Mouse (Mus musculus) MEL (cell line): ENCODE results near the gene Crebbp. TPM values are rescaled to one million over a fixed set of nuclear protein-coding genes. Genes with fewer than 3 reads are reported as not detected.
A peak's percentile ranks its signal among the peaks of the same experiment; 100 is the strongest.
"Not testable (repeated sequence)": the region's sequence is repeated elsewhere in the genome, so short reads cannot be mapped to it uniquely, and the experiment has no call there.

ENCODE experiments used
- DNase-seq: peaks from one replicate; pipeline ENCODE4 v3.0.0; 2011; ENCODE audit warnings: low read depth, low spot score
- H3K27ac ChIP-seq: 2 replicates; pipeline ENCODE4 v1.5.1; 2012; ENCODE audit warnings: low read depth, mild to moderate bottlenecking, control low read depth, low read length, moderate library complexity; ENCODE audit not compliant: control insufficient read depth
- H3K27me3 ChIP-seq, 2 experiments: fragments of 150-350 bp in 1 of 2; sonication (generic) in 1 of 2; 2 replicates each; pipeline ENCODE4 v1.6.1; 2012; ENCODE audit warnings: low read length in 2 of 2, mild to moderate bottlenecking in 2 of 2, improper control_type of control experiment in 1 of 2, moderate library complexity in 1 of 2; ENCODE audit not compliant: insufficient read depth in 2 of 2, control insufficient read depth in 1 of 2
- H3K36me3 ChIP-seq, 2 experiments: 2 replicates each; pipeline ENCODE4 v1.6.1; 2012 to 2014; ENCODE audit warnings: low read length in 2 of 2, improper control_type of control experiment in 1 of 2, inconsistent platforms in 1 of 2, mild to moderate bottlenecking in 1 of 2; ENCODE audit not compliant: insufficient read depth in 2 of 2, control insufficient read depth in 1 of 2
- H3K4me1 ChIP-seq, 2 experiments: fragments of 150-350 bp in 1 of 2; sonication (generic) in 1 of 2; 2 replicates each; pipeline ENCODE4 v1.6.1; 2012; ENCODE audit warnings: low read length in 2 of 2, improper control_type of control experiment in 1 of 2, mild to moderate bottlenecking in 1 of 2; ENCODE audit not compliant: insufficient read depth in 2 of 2, control insufficient read depth in 1 of 2
- H3K4me3 ChIP-seq, 2 experiments: fragments of 150-350 bp in 1 of 2; sonication (generic) in 1 of 2; 2 replicates each; pipeline ENCODE4 v1.5.1; 2012; ENCODE audit warnings: low read depth in 2 of 2, low read length in 2 of 2, mild to moderate bottlenecking in 2 of 2, moderate library complexity in 2 of 2, control low read depth in 1 of 2, improper control_type of control experiment in 1 of 2; ENCODE audit not compliant: control insufficient read depth in 1 of 2, insufficient read depth in 1 of 2
- H3K79me2 ChIP-seq: 2 replicates; pipeline ENCODE4 v1.6.1; 2012; ENCODE audit warnings: mild to moderate bottlenecking, low read length, moderate library complexity; ENCODE audit not compliant: control insufficient read depth, poor library complexity, insufficient read depth
- H3K9ac ChIP-seq: 2 replicates; pipeline ENCODE4 v1.6.1; 2012; ENCODE audit warnings: low read depth, mild to moderate bottlenecking, control low read depth, low read length, moderate library complexity; ENCODE audit not compliant: control insufficient read depth, poor library complexity, severe bottlenecking
- H3K9me3 ChIP-seq: fragments of 150-350 bp; sonication (generic); replicated peaks from 2 replicates; pipeline ENCODE4 v1.6.1; 2012; ENCODE audit warnings: mild to moderate bottlenecking, low read length, improper control_type of control experiment, moderate library complexity; ENCODE audit not compliant: insufficient read depth
- BHLHE40 ChIP-seq: IDR thresholded peaks from 2 replicates; pipeline ENCODE4 v1.6.1; 2012; ENCODE audit warnings: low read depth, mild to moderate bottlenecking, inconsistent platforms, low read length, improper control_type of control experiment, borderline replicate concordance
- CTCF ChIP-seq, 3 experiments: IDR thresholded peaks in 2 of 3; conservative IDR thresholded peaks in 1 of 3; 2 replicates each; pipeline ENCODE4 v1.5.1; 2011 to 2012; ENCODE audit warnings: low read length in 3 of 3, low read depth in 2 of 3, mild to moderate bottlenecking in 2 of 3, improper control_type of control experiment in 1 of 3, inconsistent platforms in 1 of 3, mixed read lengths in 1 of 3, moderate library complexity in 1 of 3; ENCODE audit not compliant: control insufficient read depth in 1 of 3, insufficient read depth in 1 of 3, poor library complexity in 1 of 3, severe bottlenecking in 1 of 3
- ELF1 ChIP-seq: IDR thresholded peaks from 2 replicates; pipeline ENCODE4 v1.6.1; 2014; ENCODE audit warnings: low read depth, mild to moderate bottlenecking, inconsistent platforms, low read length, improper control_type of control experiment, moderate library complexity
- EP300 ChIP-seq, 2 experiments: IDR thresholded peaks; 2 replicates each; pipeline ENCODE4 v1.6.1; 2011; ENCODE audit warnings: improper control_type of control experiment in 2 of 2, low read length in 2 of 2, low read depth in 1 of 2, mild to moderate bottlenecking in 1 of 2
- ETS1 ChIP-seq: IDR thresholded peaks from 2 replicates; pipeline ENCODE4 v1.6.1; 2012; ENCODE audit warnings: low read depth, mild to moderate bottlenecking, inconsistent platforms, low read length, improper control_type of control experiment, moderate library complexity
- GATA1 ChIP-seq: IDR thresholded peaks from 2 replicates; pipeline ENCODE4 v1.6.1; 2011; ENCODE audit warnings: low read depth, low read length, improper control_type of control experiment
- MAFK ChIP-seq: IDR thresholded peaks from 2 replicates; pipeline ENCODE4 v1.6.1; 2011; ENCODE audit warnings: low read depth, mild to moderate bottlenecking, low read length, improper control_type of control experiment, borderline replicate concordance
- MAX ChIP-seq: IDR thresholded peaks from 2 replicates; pipeline ENCODE4 v1.6.1; 2011; ENCODE audit warnings: low read length, improper control_type of control experiment
- MAZ ChIP-seq: IDR thresholded peaks from 2 replicates; pipeline ENCODE4 v1.6.1; 2012; ENCODE audit warnings: low read depth, mild to moderate bottlenecking, inconsistent platforms, low read length, improper control_type of control experiment
- MEF2A ChIP-seq: IDR thresholded peaks from 2 replicates; pipeline ENCODE4 v1.6.1; 2014; ENCODE audit warnings: low read depth, mild to moderate bottlenecking, inconsistent platforms, low read length, improper control_type of control experiment; ENCODE audit not compliant: poor library complexity, insufficient replicate concordance, severe bottlenecking; ENCODE audit errors: extremely low read depth
- MXI1 ChIP-seq: IDR thresholded peaks from 2 replicates; pipeline ENCODE4 v1.6.1; 2011; ENCODE audit warnings: mild to moderate bottlenecking, low read depth, low read length, improper control_type of control experiment
- MYB ChIP-seq: IDR thresholded peaks from 2 replicates; pipeline ENCODE4 v1.6.1; 2011; ENCODE audit warnings: mild to moderate bottlenecking, low read depth, low read length, improper control_type of control experiment
- RAD21 ChIP-seq: IDR thresholded peaks from 2 replicates; pipeline ENCODE4 v1.6.1; 2011; ENCODE audit warnings: mild to moderate bottlenecking, low read depth, low read length, improper control_type of control experiment
- RCOR1 ChIP-seq: IDR thresholded peaks from 2 replicates; pipeline ENCODE4 v1.6.1; 2012; ENCODE audit warnings: low read depth, mild to moderate bottlenecking, inconsistent platforms, low read length, improper control_type of control experiment
- SIN3A ChIP-seq: IDR thresholded peaks from 2 replicates; pipeline ENCODE4 v1.6.1; 2012; ENCODE audit warnings: low read length, improper control_type of control experiment, inconsistent platforms
- TBP ChIP-seq: IDR thresholded peaks from 2 replicates; pipeline ENCODE4 v1.8.0; 2011; ENCODE audit warnings: low read depth, low read length, improper control_type of control experiment
- TCF12 ChIP-seq: IDR thresholded peaks from 2 replicates; pipeline ENCODE4 v1.6.1; 2014; ENCODE audit warnings: low read depth, mild to moderate bottlenecking, inconsistent platforms, low read length, improper control_type of control experiment, moderate library complexity
- UBTF ChIP-seq: IDR thresholded peaks from 2 replicates; pipeline ENCODE4 v1.6.1; 2012; ENCODE audit warnings: low read depth, mild to moderate bottlenecking, inconsistent platforms, low read length, improper control_type of control experiment, moderate library complexity, borderline replicate concordance; ENCODE audit not compliant: insufficient read depth
- ZMIZ1 ChIP-seq: IDR thresholded peaks from 2 replicates; pipeline ENCODE4 v1.6.1; 2012; ENCODE audit warnings: low read depth, mild to moderate bottlenecking, inconsistent platforms, low read length, improper control_type of control experiment, moderate library complexity
- ZNF384 ChIP-seq: IDR thresholded peaks from 2 replicates; pipeline ENCODE4 v1.6.1; 2012; ENCODE audit warnings: low read depth, mild to moderate bottlenecking, inconsistent platforms, low read length, improper control_type of control experiment
- polyA plus RNA-seq, 2 experiments: library from polyadenylated mRNA; stranded (reverse) in 1 of 2; unstranded in 1 of 2; fragments of >175 nt in 1 of 2; fragments of >200 nt in 1 of 2; gene quantifications; 2 replicates each; pipeline versions ENCODE4 v1.2.1 to v1.2.4; 2012; ENCODE audit warnings: low replicate concordance in 2 of 2, low read depth in 1 of 2; ENCODE audit not compliant: insufficient read length in 2 of 2, insufficient read depth in 1 of 2, missing spikeins in 1 of 2
- total RNA-seq: library from RNA; depleted of rRNA; stranded (reverse); fragments of 300-350 nt; gene quantifications from 2 replicates; pipeline ENCODE4 v1.2.3, GENCODE M21; 2012

Gene Crebbp
- total and polyA plus RNA-seq, 3 experiments, result 4.7 to 145 (median 7.0) TPM

GRCm38 (mm10) chr16:4085051-4085450 is 128.7 kb downstream of the Crebbp start:
- no peak for DNase-seq
- Histone ChIP-seq H3K27ac (no peak overlapping the region), H3K36me3 (peaks cover 0 to 8% of the 10 kb centered on the region in 2 experiments; a peak in 3 of 4 replicates), H3K9me3 (no peaks in the 10 kb centered on the region), H3K79me2 (no peaks in the 10 kb centered on the region), H3K27me3 (no peaks in the 10 kb centered on the region), H3K4me3 (no peak overlapping the region), H3K4me1 (peaks cover 2 to 4% of the 10 kb centered on the region in 2 experiments; a peak in 1 of 4 replicates), H3K9ac (no peak overlapping the region)
- TF ChIP-seq CTCF (IDR thresholded peaks at IDR 0.05 in 2 of 3, conservative IDR thresholded peaks at IDR 0.05 in 1 of 3; ENCODE audit: control insufficient read depth in 1 of 3, insufficient read depth in 1 of 3, low read depth in 2 of 3, low read length in 3 of 3, poor library complexity in 1 of 3, severe bottlenecking in 1 of 3) (no peak), ZNF384 (no peak), MAZ (no peak), MEF2A (no peak), ZMIZ1 (no peak), GATA1 (no peak), RAD21 (no peak), RCOR1 (no peak), MYB (no peak), SIN3A (no peak), EP300 (IDR thresholded peaks at IDR 0.05; ENCODE audit: low read depth in 1 of 2, low read length in 2 of 2) (no peak), TCF12 (no peak), MAFK (no peak), MAX (no peak), BHLHE40 (no peak), ELF1 (no peak), MXI1 (no peak), UBTF (no peak)

DNA sequence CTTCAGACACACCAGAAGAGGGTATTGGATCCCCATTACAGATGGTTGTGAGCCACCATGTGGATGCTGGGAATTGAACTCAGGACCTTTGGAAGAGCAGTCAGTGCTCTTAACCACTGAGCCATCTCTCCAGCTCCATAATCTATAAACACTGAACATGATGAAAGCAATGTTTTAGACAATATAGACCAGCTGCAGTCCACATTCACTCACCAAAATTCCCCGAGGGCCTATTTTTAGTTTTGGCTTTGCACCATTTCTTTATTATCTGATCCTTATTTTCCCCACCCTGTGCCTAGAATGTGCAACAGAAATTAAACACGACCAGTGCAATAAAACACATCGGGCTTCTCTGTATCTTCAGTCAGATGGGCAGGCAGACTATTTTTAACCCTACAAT is 133.4 kb downstream of the Crebbp start:
- not testable (repeated sequence) for H3K9me3 ChIP-seq, H3K27me3 ChIP-seq, H3K27ac ChIP-seq, H3K4me3 ChIP-seq, H3K9ac ChIP-seq
- H3K36me3 ChIP-seq, result peaks cover 0 to 29% of the 10 kb centered on the region in 2 experiments; a peak in 3 of 4 replicates
- peak; percentile 21 for DNase-seq
- H3K4me1 ChIP-seq, result peaks cover 7 to 25% of the 10 kb centered on the region in 2 experiments
- peaks cover 21% of the 10 kb centered on the region for H3K79me2 ChIP-seq
- peak; percentile 61; the same call in 1 of the 2 replicates for TF ChIP-seq MEF2A
- peak; percentile 13; the same call in 1 of the 2 replicates for TF ChIP-seq ETS1
- peak; percentile 65 for TF ChIP-seq TBP
